Mouse (Mus musculus) spleen, adult 2 months (tissue): Measurements from ENCODE around the gene Opalin. TPM values are rescaled to one million over a fixed set of nuclear protein-coding genes. Genes with fewer than 3 reads are reported as not detected.

Experiments used
- DNase-seq, 2 experiments: peaks; one replicate each; pipeline versions ENCODE4 v3.0.0 to v3.0.0-alpha.2; 2012 to 2021; ENCODE audit warnings: low spot score in 2 of 2, low read depth in 1 of 2
- H3K27ac ChIP-seq: fragments of 200-500 bp; 2 replicates; pipeline ENCODE4 v1.5.1; 2012; ENCODE audit warnings: low read length, inconsistent platforms; ENCODE audit not compliant: insufficient read depth
- H3K27me3 ChIP-seq: fragments of 200-500 bp; 2 replicates; pipeline ENCODE4 v1.6.1; 2012; ENCODE audit warnings: mild to moderate bottlenecking, moderate library complexity, low read length, inconsistent platforms; ENCODE audit not compliant: control insufficient read depth, insufficient read depth
- H3K36me3 ChIP-seq: fragments of 200-500 bp; 2 replicates; pipeline ENCODE4 v1.6.1; 2012; ENCODE audit warnings: mild to moderate bottlenecking, low read length, inconsistent platforms; ENCODE audit not compliant: control insufficient read depth, insufficient read depth
- H3K4me1 ChIP-seq: fragments of 200-500 bp; 2 replicates; pipeline ENCODE4 v1.6.1; 2011; ENCODE audit warnings: inconsistent platforms; ENCODE audit not compliant: control insufficient read depth, insufficient read depth, insufficient read length
- H3K4me3 ChIP-seq: fragments of 200-500 bp; 2 replicates; pipeline ENCODE4 v1.5.1; 2011; ENCODE audit warnings: mild to moderate bottlenecking, inconsistent platforms; ENCODE audit not compliant: insufficient read depth, insufficient read length; ENCODE audit errors: extremely low read depth
- CTCF ChIP-seq: fragments of 200-500 bp; IDR thresholded peaks from 2 replicates; pipeline ENCODE4 v1.5.1; 2011; ENCODE audit warnings: mild to moderate bottlenecking, inconsistent platforms; ENCODE audit not compliant: insufficient read depth, insufficient read length, insufficient replicate concordance; ENCODE audit errors: extremely low read depth
- POLR2A ChIP-seq: fragments of 200-500 bp; IDR thresholded peaks from 2 replicates; pipeline ENCODE4 v1.6.1; 2011; ENCODE audit warnings: low read depth, low read length, inconsistent platforms
- WGBS: fragments of 180-500 bp; shearing (Covaris S2); methylation state at CpG from one replicate; pipeline ENCODE4 v1.1.7; 2018; 5-methylcytosine and 5-hydroxymethylcytosine counted together
- polyA plus RNA-seq: library from polyadenylated mRNA; depleted of rRNA; stranded (reverse); fragments of >200 nt; gene quantifications from 2 replicates; pipeline ENCODE4 v1.2.3, GENCODE M21; 2012

Gene Opalin
- polyA plus RNA-seq, 1 experiment: not detected

GRCm38 (mm10) chr19:41086289-41086688 lies 9.4 kb upstream of the Opalin start:
- no peak for DNase-seq
- H3K4me1 ChIP-seq: peaks cover 2% of the 10 kb centered on the region; the same call in 1 of the 2 replicates
- no peak overlapping the region for H3K27ac ChIP-seq
- no peaks in the 10 kb centered on the region for H3K27me3 ChIP-seq
- 84% methylated on average over 6 of the region's 6 CpGs for WGBS
- no peak for TF ChIP-seq POLR2A
- no peak for TF ChIP-seq CTCF
- no peaks in the 10 kb centered on the region for H3K36me3 ChIP-seq
- H3K4me3 ChIP-seq: no peak overlapping the region

- H3K4me3 ChIP-seq: no peak overlapping the region
- DNase-seq: no peak
- H3K36me3 ChIP-seq: no peaks in the 10 kb centered on the region
- H3K4me1 ChIP-seq: peaks cover 2% of the 10 kb centered on the region; the same call in 1 of the 2 replicates
- WGBS: 88% methylated on average over 14 of the region's 14 CpGs
- H3K27ac ChIP-seq: no peak overlapping the region
- TF ChIP-seq CTCF (no peak), POLR2A (no peak)
- H3K27me3 ChIP-seq: no peaks in the 10 kb centered on the region
These were observed 6.7 kb upstream of the Opalin start for GRCm38 (mm10) chr19:41083646-41084045.

GRCm38 (mm10) chr19:41081589-41081988 lies 4.7 kb upstream of the Opalin start:
- Histone ChIP-seq H3K27ac (no peak overlapping the region), H3K4me3 (no peak overlapping the region), H3K4me1 (no peaks in the 10 kb centered on the region), H3K27me3 (no peaks in the 10 kb centered on the region), H3K36me3 (no peaks in the 10 kb centered on the region)
- TF ChIP-seq POLR2A (no peak), CTCF (no peak)
- 87% methylated on average over 3 of the region's 3 CpGs for WGBS
- no peak for DNase-seq

- no peak overlapping the region for H3K27ac ChIP-seq
- no peak for TF ChIP-seq POLR2A
- no peak for TF ChIP-seq CTCF
- no peak overlapping the region for H3K4me3 ChIP-seq
- no peaks in the 10 kb centered on the region for H3K27me3 ChIP-seq
- H3K4me1 ChIP-seq: no peaks in the 10 kb centered on the region
- H3K36me3 ChIP-seq: no peaks in the 10 kb centered on the region
- WGBS: 85% methylated on average over 14 of the region's 14 CpGs
- no peak for DNase-seq
These were observed 3.0 kb downstream of the Opalin start for GRCm38 (mm10) chr19:41073746-41074455.

GRCm38 (mm10) chr19:41071500-41071899 lies 5.4 kb downstream of the Opalin start:
- 2% methylated on average over 8 of the region's 8 CpGs for WGBS
- no peak for TF ChIP-seq POLR2A
- peak; percentile 100 for TF ChIP-seq CTCF

GRCm38 (mm10) chr19:41054702-41055101 lies 22.2 kb downstream of the Opalin start:
- DNase-seq: no peak
- TF ChIP-seq CTCF (no peak), POLR2A (no peak)
- H3K4me3 ChIP-seq: no peak overlapping the region
- no peaks in the 10 kb centered on the region for H3K4me1 ChIP-seq
- H3K36me3 ChIP-seq: no peaks in the 10 kb centered on the region
- H3K27ac ChIP-seq: no peak overlapping the region
- no peaks in the 10 kb centered on the region for H3K27me3 ChIP-seq
- 78% methylated on average over 4 of the region's 4 CpGs for WGBS

More at GRCm38 (mm10) chr19:41071500-41071899, 5.4 kb downstream of the Opalin start:
- H3K4me1 ChIP-seq: no peaks in the 10 kb centered on the region
- DNase-seq: peak; percentile 80 to 83
- no peaks in the 10 kb centered on the region for H3K36me3 ChIP-seq
- no peaks in the 10 kb centered on the region for H3K27me3 ChIP-seq
- H3K4me3 ChIP-seq: no peak overlapping the region
- no peak overlapping the region for H3K27ac ChIP-seq

GRCm38 (mm10) chr19:41053530-41053929 lies 23.4 kb downstream of the Opalin start:
- WGBS: 45% methylated on average over 10 of the region's 10 CpGs
- H3K27me3 ChIP-seq: no peaks in the 10 kb centered on the region
- no peak overlapping the region for H3K27ac ChIP-seq
- H3K4me1 ChIP-seq: no peaks in the 10 kb centered on the region
- H3K4me3 ChIP-seq: no peak overlapping the region
- no peaks in the 10 kb centered on the region for H3K36me3 ChIP-seq
- TF ChIP-seq CTCF (peak; percentile 74; the same call in 1 of the 2 replicates), POLR2A (no peak)
- peak; percentile 33 to 60 for DNase-seq
